Mouse (Mus musculus): ENCODE results near the gene Il15ra.

The Il15ra gene

GRCm38 (mm10) chr2:11705201-11706025, at the start of gene Il15ra:
Il15ra (plus strand) TSS chr2:11705290.
- in situ Hi-C loops (cut with MboI; ENCODE audit: low sequenced_read_pairs): no loop called here

GRCm38 (mm10) chr2:11657581-11657980, 47.5 kb upstream of the Il15ra start:
- in situ Hi-C loops (cut with MboI; ENCODE audit: low sequenced_read_pairs): no loop called here

GRCm38 (mm10) chr2:11659263-11659662, 45.8 kb upstream of the Il15ra start:
- in situ Hi-C loops (cut with MboI; ENCODE audit: low sequenced_read_pairs): no loop called here

- in situ Hi-C loops (cut with MboI; ENCODE audit: low sequenced_read_pairs): no loop called here
These were observed 42.8 kb upstream of the Il15ra start for GRCm38 (mm10) chr2:11662143-11662906.

GRCm38 (mm10) chr2:11662907-11663230, 42.2 kb upstream of the Il15ra start:
- in situ Hi-C loops (cut with MboI; ENCODE audit: low sequenced_read_pairs): no loop called here

GRCm38 (mm10) chr2:11663961-11664360, 41.1 kb upstream of the Il15ra start:
- in situ Hi-C loops (cut with MboI; ENCODE audit: low sequenced_read_pairs): no loop called here

GRCm38 (mm10) chr2:11664367-11664766, 40.7 kb upstream of the Il15ra start:
- in situ Hi-C loops (cut with MboI; ENCODE audit: low sequenced_read_pairs): no loop called here

GRCm38 (mm10) chr2:11664806-11665205, 40.3 kb upstream of the Il15ra start:
- in situ Hi-C loops (cut with MboI; ENCODE audit: low sequenced_read_pairs): no loop called here

GRCm38 (mm10) chr2:11665326-11665725, 39.8 kb upstream of the Il15ra start:
- in situ Hi-C loops (cut with MboI; ENCODE audit: low sequenced_read_pairs): no loop called here

GRCm38 (mm10) chr2:11672144-11672543, 32.9 kb upstream of the Il15ra start:
- in situ Hi-C loops (cut with MboI; ENCODE audit: low sequenced_read_pairs): no loop called here

GRCm38 (mm10) chr2:11679626-11680025, 25.5 kb upstream of the Il15ra start:
- in situ Hi-C loops (cut with MboI; ENCODE audit: low sequenced_read_pairs): no loop called here

GRCm38 (mm10) chr2:11682712-11683111, 22.4 kb upstream of the Il15ra start:
- in situ Hi-C loops (cut with MboI; ENCODE audit: low sequenced_read_pairs): no loop called here

GRCm38 (mm10) chr2:11686512-11686911, 18.6 kb upstream of the Il15ra start:
- in situ Hi-C loops (cut with MboI; ENCODE audit: low sequenced_read_pairs): no loop called here

- in situ Hi-C loops (cut with MboI; ENCODE audit: low sequenced_read_pairs): no loop called here
These were observed 17.7 kb upstream of the Il15ra start for GRCm38 (mm10) chr2:11687436-11687835.

GRCm38 (mm10) chr2:11690201-11690890, 14.7 kb upstream of the Il15ra start:
- in situ Hi-C loops (cut with MboI; ENCODE audit: low sequenced_read_pairs): loop anchor here (10.0 kb wide), 1 partner anchor 86 kb away; the partner anchor contains the start of gene Rbm17

- in situ Hi-C loops (cut with MboI; ENCODE audit: low sequenced_read_pairs): loop anchor here (10.0 kb wide), 1 partner anchor 89 kb away; the partner anchor contains the start of gene Rbm17
These were observed 11.7 kb upstream of the Il15ra start for GRCm38 (mm10) chr2:11693352-11693751.

- in situ Hi-C loops (cut with MboI; ENCODE audit: low sequenced_read_pairs): loop anchor here (10.0 kb wide), 1 partner anchor 89 kb away; the partner anchor contains the start of gene Rbm17
These were observed 11.0 kb upstream of the Il15ra start for GRCm38 (mm10) chr2:11694104-11694503.

- in situ Hi-C loops (cut with MboI; ENCODE audit: low sequenced_read_pairs): loop anchor here (10.0 kb wide), 1 partner anchor 91 kb away; the partner anchor contains the start of gene Rbm17
These were observed 9.2 kb upstream of the Il15ra start for GRCm38 (mm10) chr2:11695867-11696266.

- in situ Hi-C loops (cut with MboI; ENCODE audit: low sequenced_read_pairs): loop anchor here (10.0 kb wide), 1 partner anchor 94 kb away; the partner anchor contains the start of gene Rbm17
These were observed 6.1 kb upstream of the Il15ra start for GRCm38 (mm10) chr2:11698994-11699393.

- in situ Hi-C loops (cut with MboI; ENCODE audit: low sequenced_read_pairs): loop anchor here (10.0 kb wide), 1 partner anchor 95 kb away; the partner anchor contains the start of gene Rbm17
These were observed 5.2 kb upstream of the Il15ra start for GRCm38 (mm10) chr2:11699905-11700304.
